Mouse (Mus musculus) heart, adult 8-10 months (tissue): Measurements from ENCODE around the gene Gm379. TPM values are rescaled to one million over a fixed set of nuclear protein-coding genes. Genes with fewer than 3 reads are reported as not detected.

ENCODE experiments used
- DNase-seq: peaks from one replicate; pipeline ENCODE4 v3.0.0; 2022; ENCODE audit warnings: low spot score
- total RNA-seq, 4 experiments: library from RNA; stranded (reverse); gene quantifications; 2 replicates each; pipeline ENCODE4 v1.2.4; 2022

The Gm379 gene
- total RNA-seq, result not detected

- no peak for DNase-seq
Measured at GRCm38 (mm10) chrX:108664885-108665284, at the start of gene Gm379. Gene Gm379 (minus strand): TSS chrX:108664891.

GRCm38 (mm10) chrX:108704312-108704711 lies 39.6 kb upstream of the Gm379 start:
- DNase-seq, result no peak

GRCm38 (mm10) chrX:108668868-108669267 lies 4.2 kb upstream of the Gm379 start:
- no peak for DNase-seq

- no peak for DNase-seq
Measured at GRCm38 (mm10) chrX:108621991-108622390, 42.7 kb downstream of the Gm379 start.

- no peak for DNase-seq
Measured at GRCm38 (mm10) chrX:108620886-108621285, 43.8 kb downstream of the Gm379 start.

Other genes with a start within 250 kb of the Gm379 start
- 1 to 10 TPM; 4.3 to 4.9 (median 4.7) TPM for gene Brwd3, start 169.5 kb upstream of the Gm379 start, total RNA-seq